Mouse (Mus musculus): Measurements from ENCODE around the gene Baz1b.

DNA sequence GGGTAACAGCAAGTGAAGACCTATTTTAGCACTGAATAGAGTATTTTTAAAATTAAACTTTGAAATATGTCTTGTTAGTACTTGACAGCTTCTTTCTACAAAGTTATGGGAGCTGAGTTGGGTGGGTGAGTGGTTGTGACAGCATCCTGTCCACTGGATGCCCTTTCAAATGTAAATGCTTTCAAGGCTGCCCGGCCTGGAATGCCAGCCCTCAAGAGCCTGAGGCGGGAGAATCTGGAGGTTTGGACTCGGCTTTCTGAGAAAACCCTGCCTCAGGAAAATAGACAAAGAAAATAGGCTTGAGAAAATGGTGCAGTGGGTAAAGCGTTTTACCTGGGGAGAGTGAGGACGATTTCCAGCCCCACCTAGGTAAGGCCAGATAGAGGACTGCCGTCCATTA lies 5.3 kb upstream of the Baz1b start:
- TF ChIP-seq CTCF (IDR thresholded peaks at IDR 0.05; ENCODE audit: low read depth, low read length): no peak
- TF ChIP-seq POLR2A (IDR thresholded peaks at IDR 0.05; ENCODE audit: extremely low read depth, insufficient read depth, low read length): no peak

All from liver, adult 2 months (tissue).